Mouse (Mus musculus): Measurements from ENCODE around the gene Dek. TPM values are rescaled to one million over a fixed set of nuclear protein-coding genes. Genes with fewer than 3 reads are reported as not detected.

Dek gene
- polyA plus RNA-seq, 1 experiment from 2014 or later: 346 TPM

DNA sequence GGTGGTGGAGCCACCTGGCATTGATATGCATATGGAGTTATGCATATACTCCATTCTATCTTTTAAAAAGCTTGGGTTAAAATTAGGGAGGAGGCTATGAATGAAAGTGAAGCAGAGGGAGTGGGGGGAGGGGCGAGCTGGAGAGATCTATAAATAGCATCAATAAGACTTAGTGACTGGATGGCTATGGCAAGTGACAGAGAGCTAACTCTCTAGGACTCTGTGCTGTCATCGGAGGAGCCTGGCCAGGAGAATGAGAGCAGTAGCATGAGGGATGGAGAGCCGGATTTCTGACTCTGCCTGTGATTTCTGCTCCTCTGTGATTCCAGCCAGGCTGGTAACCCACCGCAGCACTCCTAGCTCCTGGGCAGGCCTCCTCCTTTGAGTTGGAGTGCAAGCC is 23.1 kb upstream of the Dek start:
- Histone ChIP-seq H3K27ac (replicated peaks) (no peak overlapping the region), H3K27me3 (replicated peaks; ENCODE audit: low read depth, poor library complexity, severe bottlenecking) (peaks cover 5% of the 10 kb centered on the region), H3K9me3 (no peaks in the 10 kb centered on the region), H3K4me1 (peaks cover 17% of the 10 kb centered on the region), H3K4me3 (no peak overlapping the region), H3K36me3 (replicated peaks) (no peaks in the 10 kb centered on the region)
- WGBS: 64% methylated on average over 4 of the region's 4 CpGs
- DNase-seq (ENCODE audit: low spot score): no peak

DNA sequence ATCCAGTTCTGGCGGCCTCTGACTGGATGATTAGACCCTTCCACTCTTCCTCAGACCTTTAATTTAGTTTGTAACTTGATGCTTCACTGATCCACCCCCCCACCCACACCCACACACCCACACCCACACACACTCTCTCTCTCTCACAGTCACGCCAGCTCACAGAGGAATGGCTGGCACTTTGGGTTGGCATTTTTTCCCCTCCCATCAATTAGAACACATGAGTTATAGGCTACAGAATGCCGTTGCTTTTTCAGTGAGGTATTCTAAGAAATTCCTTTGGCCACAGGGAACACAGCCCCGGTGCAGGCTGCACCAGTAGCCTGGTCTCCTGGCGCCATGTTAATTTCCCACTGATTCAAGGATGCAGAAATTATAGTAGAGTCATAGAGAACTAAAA is 19.6 kb upstream of the Dek start:
- no peak overlapping the region for H3K4me3 ChIP-seq
- DNase-seq (ENCODE audit: low spot score): no peak
- no peak overlapping the region for H3K27ac ChIP-seq (replicated peaks)
- 73% methylated on average over 5 of the region's 5 CpGs for WGBS
- H3K9me3 ChIP-seq: no peaks in the 10 kb centered on the region
- H3K36me3 ChIP-seq (replicated peaks): no peaks in the 10 kb centered on the region
- peaks cover 40% of the 10 kb centered on the region for H3K27me3 ChIP-seq (replicated peaks; ENCODE audit: low read depth, poor library complexity, severe bottlenecking)
- peaks cover 36% of the 10 kb centered on the region for H3K4me1 ChIP-seq

DNA sequence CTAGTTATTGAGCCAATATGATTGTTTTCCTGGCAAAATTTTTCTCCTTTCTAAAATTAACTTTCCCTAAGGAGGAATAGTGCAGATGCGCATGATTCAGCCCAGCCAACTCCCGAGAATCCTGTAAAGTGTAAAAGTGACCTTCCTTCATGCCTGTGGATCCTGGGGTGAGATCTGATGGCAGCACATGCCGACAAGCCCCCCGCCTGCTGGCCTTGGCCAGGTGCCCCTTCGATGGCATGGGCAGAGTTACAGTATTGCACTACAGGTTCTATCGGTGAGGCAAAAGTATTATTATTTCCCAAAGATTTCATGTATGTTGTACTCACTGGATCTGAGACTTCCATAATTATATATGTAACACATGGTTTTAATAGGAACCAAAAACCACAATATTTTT is 19.0 kb upstream of the Dek start:
- Histone ChIP-seq H3K9me3 (no peaks in the 10 kb centered on the region), H3K4me1 (peaks cover 36% of the 10 kb centered on the region), H3K27ac (replicated peaks) (no peak overlapping the region), H3K36me3 (replicated peaks) (no peaks in the 10 kb centered on the region), H3K27me3 (replicated peaks; ENCODE audit: low read depth, poor library complexity, severe bottlenecking) (peaks cover 46% of the 10 kb centered on the region), H3K4me3 (no peak overlapping the region)
- DNase-seq (ENCODE audit: low spot score): no peak
- 86% methylated on average over 6 of the region's 6 CpGs for WGBS

DNA sequence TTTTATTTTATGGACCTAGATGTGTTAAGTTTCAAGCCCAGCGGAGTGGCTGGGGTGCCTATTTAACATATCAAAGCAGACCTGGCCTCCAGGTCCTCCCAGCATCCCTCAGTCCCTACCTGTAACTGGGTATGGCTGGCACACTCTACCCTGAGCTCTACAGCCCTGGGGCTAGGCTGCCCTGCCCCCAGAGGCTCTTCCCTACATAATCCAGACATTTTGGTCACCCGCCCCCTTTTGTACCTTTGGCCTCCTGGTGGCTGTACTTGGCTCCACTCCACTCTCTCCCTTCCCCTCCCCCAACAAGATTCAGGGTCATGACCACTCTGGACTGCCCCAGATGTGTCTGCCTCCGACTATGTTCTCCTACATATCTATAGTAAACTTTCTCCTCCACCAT is 18.4 kb upstream of the Dek start:
- no peaks in the 10 kb centered on the region for H3K36me3 ChIP-seq (replicated peaks)
- 26% methylated on average over 3 of the region's 3 CpGs for WGBS
- H3K27me3 ChIP-seq (replicated peaks; ENCODE audit: low read depth, poor library complexity, severe bottlenecking): peaks cover 51% of the 10 kb centered on the region
- H3K27ac ChIP-seq (replicated peaks): no peak overlapping the region
- H3K9me3 ChIP-seq: no peaks in the 10 kb centered on the region
- peak; percentile 23 for DNase-seq (ENCODE audit: low spot score)
- peaks cover 36% of the 10 kb centered on the region for H3K4me1 ChIP-seq
- H3K4me3 ChIP-seq: no peak overlapping the region

DNA sequence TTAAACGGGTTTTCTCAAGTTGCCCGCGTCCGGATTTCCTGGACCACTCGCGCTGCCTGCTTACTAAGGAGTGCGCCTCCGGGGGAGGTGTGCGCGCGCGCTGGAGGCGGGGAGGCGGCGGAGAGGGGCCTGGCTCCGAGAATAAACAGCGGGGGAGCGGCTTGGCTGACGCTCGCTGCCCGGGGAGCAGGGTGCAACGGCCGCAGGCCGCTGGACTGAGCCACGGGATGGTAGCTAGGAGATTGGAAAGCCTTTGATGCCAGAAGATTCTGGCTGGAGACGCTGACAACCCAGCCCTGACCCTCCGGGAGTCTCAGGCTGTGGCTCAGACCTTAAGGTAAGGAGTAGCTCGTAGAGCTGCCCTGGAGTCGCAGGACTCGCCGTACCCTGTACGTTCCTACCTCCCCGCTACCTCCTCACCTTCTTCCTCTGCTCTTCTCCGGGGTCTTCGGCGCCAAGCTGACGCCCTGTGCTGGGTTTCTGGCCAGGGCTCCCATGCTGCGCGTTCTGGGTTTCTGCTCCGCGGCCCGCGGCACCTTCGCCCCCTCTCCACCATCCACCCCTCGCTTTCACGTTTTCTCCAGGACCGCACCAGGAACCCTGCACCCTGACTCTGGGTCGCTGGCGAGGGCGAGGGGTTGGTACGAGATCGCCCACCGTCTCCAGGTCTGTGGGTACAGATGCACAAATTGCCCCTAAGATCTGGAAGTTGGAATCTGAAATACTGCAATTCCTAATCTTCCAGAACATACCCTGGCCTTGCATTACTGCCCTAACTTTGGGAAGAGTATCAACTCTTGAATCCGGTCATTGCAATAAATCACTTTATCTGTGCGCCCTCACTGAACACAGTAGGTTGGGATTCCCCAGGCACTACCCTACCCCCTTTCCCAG is 16.8 kb upstream of the Dek start, which contains the start of gene Rnf144b:
Rnf144b (plus strand) TSS at position 120 of the 894 bp plus-strand sequence.
- DNase-seq (ENCODE audit: low spot score): peak; percentile 73
- H3K9me3 ChIP-seq: no peaks in the 10 kb centered on the region
- H3K27me3 ChIP-seq (replicated peaks; ENCODE audit: low read depth, poor library complexity, severe bottlenecking): peaks cover 51% of the 10 kb centered on the region
- peaks cover 33% of the 10 kb centered on the region for H3K4me1 ChIP-seq
- H3K4me3 ChIP-seq: peak within 1 kb of the TSS; percentile 64
- H3K36me3 ChIP-seq (replicated peaks): no peaks in the 10 kb centered on the region
- peak within 1 kb of the TSS; percentile 5; the same call in 1 of the 2 replicates for H3K27ac ChIP-seq (replicated peaks)
- WGBS: 1% methylated on average over 55 of the region's 55 CpGs

DNA sequence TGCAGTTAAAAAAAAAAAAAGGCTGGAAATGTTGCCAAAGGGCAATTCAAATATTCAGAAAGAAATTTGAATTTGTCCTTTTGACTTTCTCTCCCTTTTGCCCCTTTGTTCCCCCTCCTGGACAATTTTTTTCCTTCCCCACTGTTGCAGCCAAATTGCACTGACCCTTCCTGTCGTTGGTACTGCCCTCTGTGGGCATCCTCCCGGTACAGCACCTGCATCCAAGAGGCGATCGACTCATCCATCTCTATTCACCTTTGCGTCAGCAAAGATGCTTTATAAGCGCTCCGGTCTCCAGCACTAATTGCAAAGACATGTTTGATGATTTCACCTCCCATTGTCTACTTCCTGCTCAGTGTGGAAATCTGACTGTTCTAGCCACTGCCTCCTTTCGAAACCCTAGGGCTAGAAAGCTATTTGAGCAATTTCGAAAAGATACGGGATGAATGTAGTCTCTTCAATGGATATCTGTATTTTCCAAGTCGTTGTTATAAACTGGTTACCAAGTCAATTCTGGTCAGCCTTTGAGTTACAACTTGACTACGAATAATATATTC is 15.4 kb upstream of the Dek start:
- no peaks in the 10 kb centered on the region for H3K36me3 ChIP-seq (replicated peaks)
- H3K4me1 ChIP-seq: peaks cover 33% of the 10 kb centered on the region
- peaks cover 51% of the 10 kb centered on the region for H3K27me3 ChIP-seq (replicated peaks; ENCODE audit: low read depth, poor library complexity, severe bottlenecking)
- H3K27ac ChIP-seq (replicated peaks): no peak overlapping the region
- H3K4me3 ChIP-seq: no peak overlapping the region
- no peak for DNase-seq (ENCODE audit: low spot score)
- WGBS: 35% methylated on average over 12 of the region's 12 CpGs
- no peaks in the 10 kb centered on the region for H3K9me3 ChIP-seq

DNA sequence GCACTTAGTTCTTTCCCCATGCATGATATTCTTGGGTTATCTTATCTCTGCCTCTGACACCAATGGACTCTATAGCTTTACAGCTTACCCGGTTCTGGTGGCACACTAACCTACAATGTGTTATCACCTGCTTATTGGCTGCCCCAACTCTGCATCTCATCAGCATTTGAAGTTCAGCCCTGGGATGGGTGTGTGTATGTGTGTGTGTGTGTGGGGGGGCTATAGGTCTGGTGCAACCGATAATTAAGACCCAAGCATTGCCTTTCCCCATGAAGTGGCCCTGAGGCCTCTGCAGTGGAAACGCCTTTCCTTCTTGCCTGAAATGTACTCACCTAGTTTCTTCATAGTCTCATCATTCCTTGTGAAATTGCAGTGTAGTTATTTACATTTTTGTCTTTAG is 10.0 kb upstream of the Dek start:
- H3K4me1 ChIP-seq: no peaks in the 10 kb centered on the region
- DNase-seq (ENCODE audit: low spot score): no peak
- WGBS: 86% methylated on average over 3 of the region's 3 CpGs
- H3K27ac ChIP-seq (replicated peaks): no peak overlapping the region
- H3K9me3 ChIP-seq: no peaks in the 10 kb centered on the region
- H3K4me3 ChIP-seq: no peak overlapping the region
- no peaks in the 10 kb centered on the region for H3K36me3 ChIP-seq (replicated peaks)
- H3K27me3 ChIP-seq (replicated peaks; ENCODE audit: low read depth, poor library complexity, severe bottlenecking): peaks cover 15% of the 10 kb centered on the region

DNA sequence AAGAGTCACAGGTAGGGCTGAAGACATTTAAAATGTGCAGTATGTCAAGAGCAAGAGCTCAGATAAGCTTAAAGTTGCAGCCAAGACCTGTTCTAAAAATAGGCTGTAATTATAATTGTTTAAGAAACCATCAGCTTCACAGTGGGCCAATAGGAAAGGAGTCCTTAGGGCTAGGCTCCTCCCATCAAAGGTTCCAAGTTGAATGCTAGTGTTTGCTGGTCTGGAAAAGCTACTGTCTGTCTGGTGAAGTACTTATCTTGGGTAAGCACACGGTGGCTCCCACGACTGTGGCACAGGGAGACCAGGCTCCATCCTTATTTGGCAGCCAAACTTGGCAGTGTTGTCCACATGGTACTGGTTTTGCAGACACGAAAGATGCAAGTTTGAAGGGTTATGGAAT is 6.9 kb upstream of the Dek start:
- Histone ChIP-seq H3K27me3 (replicated peaks; ENCODE audit: low read depth, poor library complexity, severe bottlenecking) (no peaks in the 10 kb centered on the region), H3K9me3 (no peaks in the 10 kb centered on the region), H3K36me3 (replicated peaks) (no peaks in the 10 kb centered on the region), H3K4me1 (no peaks in the 10 kb centered on the region), H3K27ac (replicated peaks) (no peak overlapping the region), H3K4me3 (no peak overlapping the region)
- no peak for DNase-seq (ENCODE audit: low spot score)
- WGBS: 74% methylated on average over 3 of the region's 3 CpGs

DNA sequence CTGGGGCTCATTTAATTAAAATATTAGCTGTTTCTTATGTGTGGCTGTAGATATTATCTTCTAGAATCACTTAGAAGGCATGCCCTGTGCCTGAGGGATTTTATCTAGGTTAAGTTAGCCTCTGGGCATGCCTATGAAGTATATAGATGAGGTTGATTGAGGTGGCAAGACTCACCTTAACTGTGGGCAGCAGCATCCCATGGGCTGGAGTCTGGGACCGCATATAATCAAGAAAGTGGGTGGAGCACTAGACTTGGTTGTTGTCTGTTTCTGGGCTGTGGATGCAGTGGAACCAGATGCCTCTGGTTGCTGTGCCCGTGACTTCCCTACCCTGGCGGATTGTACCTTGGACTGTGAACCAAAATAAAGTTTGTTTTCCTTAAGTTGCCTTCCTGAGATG is 6.1 kb upstream of the Dek start:
- Histone ChIP-seq H3K9me3 (no peaks in the 10 kb centered on the region), H3K36me3 (replicated peaks) (no peaks in the 10 kb centered on the region), H3K27ac (replicated peaks) (no peak overlapping the region), H3K27me3 (replicated peaks; ENCODE audit: low read depth, poor library complexity, severe bottlenecking) (no peaks in the 10 kb centered on the region), H3K4me3 (no peak overlapping the region), H3K4me1 (0 out of 2 replicates have a peak, but pooled peaks cover 3% of the 10 kb centered on the region)
- no peak for DNase-seq (ENCODE audit: low spot score)
- 82% methylated on average over 3 of the region's 3 CpGs for WGBS

DNA sequence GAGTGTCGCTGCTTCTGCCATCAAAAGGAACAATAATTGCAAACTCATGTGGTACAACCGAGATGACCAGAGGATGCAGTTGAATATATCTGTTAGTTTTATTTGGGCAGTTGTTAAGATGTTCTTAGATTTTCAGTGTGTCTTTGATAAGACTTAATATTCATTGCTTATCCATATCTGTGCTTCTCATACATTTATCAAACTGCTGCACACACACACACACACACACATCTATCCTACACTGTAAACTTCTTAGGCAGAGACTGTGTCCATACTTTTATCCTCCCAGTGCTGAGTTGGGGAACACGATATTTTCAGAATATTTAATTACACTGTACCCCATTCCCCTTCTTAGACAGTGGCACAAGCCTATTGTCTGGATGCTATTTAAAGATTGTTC is 5.2 kb upstream of the Dek start:
- Histone ChIP-seq H3K4me3 (no peak overlapping the region), H3K27me3 (replicated peaks; ENCODE audit: low read depth, poor library complexity, severe bottlenecking) (no peaks in the 10 kb centered on the region), H3K27ac (replicated peaks) (no peak overlapping the region), H3K9me3 (no peaks in the 10 kb centered on the region), H3K36me3 (replicated peaks) (no peaks in the 10 kb centered on the region), H3K4me1 (0 out of 2 replicates have a peak, but pooled peaks cover 9% of the 10 kb centered on the region)
- DNase-seq (ENCODE audit: low spot score): no peak
- WGBS: 83% methylated on average over 3 of the region's 3 CpGs

DNA sequence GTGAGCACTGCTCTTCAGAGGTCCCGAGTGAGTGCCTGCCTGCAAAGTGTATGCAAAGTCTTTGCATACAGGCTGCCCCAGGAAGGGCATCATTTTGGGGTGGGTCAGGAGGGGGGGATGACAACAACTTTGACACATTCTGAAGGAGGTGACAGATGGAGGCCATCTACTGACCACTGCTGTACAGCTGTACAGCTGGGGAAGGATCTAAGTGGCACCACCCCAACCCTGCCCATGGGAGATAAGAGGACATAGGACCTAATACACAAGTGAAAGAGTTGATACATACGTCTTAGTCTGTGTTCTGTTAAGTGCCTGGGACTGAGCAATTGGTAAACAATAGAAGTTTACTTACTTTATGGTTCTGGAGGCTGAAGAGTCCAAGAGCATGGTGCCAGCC is 3.2 kb upstream of the Dek start:
- H3K36me3 ChIP-seq (replicated peaks): 0 out of 2 replicates have a peak, but pooled peaks cover under 1% of the 10 kb centered on the region
- H3K9me3 ChIP-seq: no peaks in the 10 kb centered on the region
- no peak overlapping the region for H3K27ac ChIP-seq (replicated peaks)
- H3K27me3 ChIP-seq (replicated peaks; ENCODE audit: low read depth, poor library complexity, severe bottlenecking): no peaks in the 10 kb centered on the region
- DNase-seq (ENCODE audit: low spot score): no peak
- peaks cover 11% of the 10 kb centered on the region for H3K4me1 ChIP-seq
- no peak overlapping the region for H3K4me3 ChIP-seq
- 66% methylated on average over 2 of the region's 2 CpGs for WGBS

DNA sequence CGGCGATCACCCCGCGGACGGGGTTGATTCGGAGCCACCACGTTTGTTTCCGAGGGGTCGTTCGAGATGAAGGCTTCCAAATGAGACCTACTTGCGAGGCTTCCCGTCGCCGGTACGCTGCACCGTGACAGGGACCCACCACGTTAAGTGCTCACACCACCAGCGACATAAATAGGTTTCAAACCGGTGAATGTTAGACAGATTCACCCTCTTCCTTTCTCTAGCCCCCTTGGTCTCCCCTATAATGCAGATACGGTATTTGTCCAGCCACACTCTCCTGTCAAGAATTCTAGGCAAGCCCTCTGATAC is 533 bp upstream of the Dek start:
- H3K36me3 ChIP-seq (replicated peaks): peaks cover 26% of the 10 kb centered on the region
- DNase-seq (ENCODE audit: low spot score): no peak
- under 1% methylated on average over 20 of the region's 20 CpGs for WGBS

More for the DNA sequence above, 533 bp upstream of the Dek start:
- peak overlapping the region; percentile 99 for H3K4me3 ChIP-seq
- peak overlapping the region; percentile 100 for H3K27ac ChIP-seq (replicated peaks)
- H3K27me3 ChIP-seq (replicated peaks; ENCODE audit: low read depth, poor library complexity, severe bottlenecking): no peaks in the 10 kb centered on the region
- H3K4me1 ChIP-seq: peaks cover 25% of the 10 kb centered on the region
- no peaks in the 10 kb centered on the region for H3K9me3 ChIP-seq

Data from embryonic facial prominence, embryonic 10.5 days (tissue).